Mouse (Mus musculus) mesoderm, embryonic 11.5 days (tissue): ENCODE measurements around the gene Bpi.

Experiments
- DNase-seq: peaks from one replicate; pipeline ENCODE4 v3.0.0-alpha.2; 2012; ENCODE audit warnings: low read depth, low spot score

Gene Bpi

GRCm38 (mm10) chr2:158242170-158242896, 15.6 kb upstream of the Bpi start:
- DNase-seq, result no peak

GRCm38 (mm10) chr2:158243129-158243870, 14.6 kb upstream of the Bpi start:
- no peak for DNase-seq

- DNase-seq, result no peak
Measured at GRCm38 (mm10) chr2:158245072-158245817, 12.6 kb upstream of the Bpi start.

- no peak for DNase-seq
Measured at GRCm38 (mm10) chr2:158247852-158248251, 10.0 kb upstream of the Bpi start.

GRCm38 (mm10) chr2:158248318-158248717, 9.6 kb upstream of the Bpi start:
- no peak for DNase-seq

- DNase-seq, result no peak
Measured at GRCm38 (mm10) chr2:158250558-158250957, 7.3 kb upstream of the Bpi start.

DNA sequence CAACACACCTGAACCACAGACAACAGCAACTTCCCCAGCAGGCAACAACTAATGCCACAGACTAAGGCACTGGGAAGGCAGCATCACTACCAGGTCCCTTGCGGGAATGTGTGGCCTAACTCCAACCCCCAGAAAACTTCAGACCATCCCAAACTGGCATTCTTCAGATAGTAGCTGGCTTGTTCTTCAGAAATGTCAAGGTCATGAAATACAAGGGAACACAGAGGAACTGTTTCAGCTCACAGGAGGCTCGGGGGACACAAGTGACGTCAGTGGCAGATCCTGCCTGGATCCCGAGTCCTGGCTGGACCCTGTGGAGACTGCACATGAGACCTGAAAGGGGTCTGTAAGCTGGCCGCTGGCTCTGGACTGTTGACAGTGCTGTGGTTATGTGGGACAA, 4.1 kb upstream of the Bpi start:
- DNase-seq, result no peak

- DNase-seq, result no peak
Measured at GRCm38 (mm10) chr2:158256894-158257293, 1.0 kb upstream of the Bpi start.

DNA sequence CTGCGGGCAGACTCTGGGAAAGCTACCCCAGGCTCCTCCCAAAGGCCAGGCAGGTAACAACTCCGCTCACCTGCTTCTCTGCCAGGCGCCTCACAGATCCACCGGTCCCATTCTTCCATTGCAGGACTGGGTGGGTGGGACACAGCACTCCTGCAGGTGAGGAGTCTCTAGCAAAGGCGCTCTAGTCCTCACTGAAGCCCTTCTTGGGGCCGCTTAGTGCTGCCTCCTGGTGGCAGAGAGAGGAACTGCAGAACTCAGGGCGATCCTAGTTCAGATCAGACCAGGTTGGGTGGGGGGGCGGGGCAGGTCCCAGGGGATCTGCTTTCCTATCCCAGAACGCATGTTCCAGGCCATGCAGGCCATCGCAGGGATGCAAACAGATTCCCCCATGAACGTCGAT, 887 bp downstream of the Bpi start:
- peak; percentile 85 for DNase-seq

GRCm38 (mm10) chr2:158259498-158259897, 1.6 kb downstream of the Bpi start:
- no peak for DNase-seq

GRCm38 (mm10) chr2:158264877-158265276, 7.0 kb downstream of the Bpi start:
- no peak for DNase-seq

GRCm38 (mm10) chr2:158270017-158270416, 12.1 kb downstream of the Bpi start:
- no peak for DNase-seq

GRCm38 (mm10) chr2:158273646-158274045, 15.8 kb downstream of the Bpi start:
- DNase-seq, result no peak

GRCm38 (mm10) chr2:158275349-158275748, 17.5 kb downstream of the Bpi start:
- DNase-seq, result no peak

GRCm38 (mm10) chr2:158275811-158276210, 17.9 kb downstream of the Bpi start:
- no peak for DNase-seq

DNA sequence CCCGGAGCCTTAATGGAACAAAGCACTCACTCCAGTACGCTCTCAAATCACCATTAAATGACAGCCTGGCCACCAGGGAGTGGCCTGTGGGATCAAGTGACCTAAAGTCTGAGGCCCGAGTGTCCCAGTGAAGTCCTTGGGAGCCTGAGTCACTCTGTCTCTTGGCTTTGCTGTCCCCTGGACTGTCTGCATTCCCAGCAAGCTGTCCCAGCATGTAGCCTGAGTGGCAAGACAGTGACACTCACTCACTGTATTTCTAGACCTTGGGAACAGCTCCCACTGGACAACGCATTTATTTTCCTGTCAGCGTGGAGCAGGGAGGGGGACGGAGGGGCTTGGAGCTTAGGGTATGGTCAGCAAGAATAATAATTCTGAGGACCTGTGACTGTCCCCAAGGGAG, 18.6 kb downstream of the Bpi start:
- no peak for DNase-seq

GRCm38 (mm10) chr2:158276878-158277277, 19.0 kb downstream of the Bpi start:
- DNase-seq, result no peak

- no peak for DNase-seq
Measured at GRCm38 (mm10) chr2:158279656-158280055, 21.8 kb downstream of the Bpi start.

DNA sequence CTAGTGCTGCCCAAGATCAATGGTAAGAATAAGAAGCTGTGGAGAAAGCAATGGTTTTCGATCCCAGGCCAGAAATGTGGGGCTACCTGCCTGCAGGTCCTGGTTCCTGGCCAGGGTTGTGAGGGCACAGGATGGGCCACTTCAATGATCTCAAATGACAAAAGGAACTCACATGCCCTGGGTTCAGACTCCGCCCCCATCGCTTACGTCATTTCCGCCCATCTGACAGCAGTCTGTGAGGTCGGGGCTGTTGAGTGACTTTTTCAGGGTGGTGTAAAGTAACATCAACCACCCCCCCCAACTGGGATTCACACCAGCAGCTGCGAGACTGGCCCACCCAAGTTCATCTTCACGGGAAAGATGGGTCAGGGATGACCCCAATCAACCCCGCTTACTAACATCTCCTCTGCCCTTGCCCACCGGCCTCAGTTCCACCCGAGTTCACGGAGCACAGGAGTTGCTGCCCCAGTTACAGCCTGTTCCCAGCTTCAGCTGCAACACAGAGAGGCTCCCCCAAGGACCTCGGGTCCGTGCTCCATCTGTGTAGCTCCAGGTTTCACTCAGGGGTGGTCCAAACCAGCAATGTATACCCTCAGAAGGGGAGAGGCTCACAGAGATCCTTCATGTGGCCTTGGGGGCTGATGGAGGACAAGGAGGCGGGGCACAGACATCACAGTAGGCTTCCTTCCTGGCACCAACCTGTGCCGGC, 23.8 kb downstream of the Bpi start:
- DNase-seq, result no peak

- DNase-seq, result no peak
Measured at GRCm38 (mm10) chr2:158283136-158283535, 25.2 kb downstream of the Bpi start.

DNA sequence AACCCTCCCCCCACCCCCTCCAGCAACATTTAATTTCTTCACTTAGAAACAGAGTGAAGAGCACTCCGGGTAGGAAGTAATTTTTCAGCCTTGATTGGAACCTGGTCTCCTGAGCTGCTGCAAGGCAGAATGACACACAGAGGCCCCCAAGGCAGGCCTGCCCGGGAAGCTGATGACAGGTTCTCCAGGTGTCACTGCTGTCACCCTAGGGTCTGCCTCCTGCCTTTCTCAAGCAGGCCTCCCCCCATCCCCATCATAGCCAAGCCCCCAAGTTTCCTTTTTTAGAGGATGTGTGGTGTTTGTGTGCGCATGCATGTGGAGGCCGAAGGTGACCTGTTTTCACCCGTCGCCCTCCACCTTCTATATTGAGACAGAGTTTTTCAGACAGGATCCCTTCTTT, 25.9 kb downstream of the Bpi start:
- no peak for DNase-seq

- peak; percentile 76 for DNase-seq
Measured at GRCm38 (mm10) chr2:158284571-158284970, 26.7 kb downstream of the Bpi start.
